Comparison of ENCODE assay signal across 10 mouse cellular contexts in the genomic region with DNA sequence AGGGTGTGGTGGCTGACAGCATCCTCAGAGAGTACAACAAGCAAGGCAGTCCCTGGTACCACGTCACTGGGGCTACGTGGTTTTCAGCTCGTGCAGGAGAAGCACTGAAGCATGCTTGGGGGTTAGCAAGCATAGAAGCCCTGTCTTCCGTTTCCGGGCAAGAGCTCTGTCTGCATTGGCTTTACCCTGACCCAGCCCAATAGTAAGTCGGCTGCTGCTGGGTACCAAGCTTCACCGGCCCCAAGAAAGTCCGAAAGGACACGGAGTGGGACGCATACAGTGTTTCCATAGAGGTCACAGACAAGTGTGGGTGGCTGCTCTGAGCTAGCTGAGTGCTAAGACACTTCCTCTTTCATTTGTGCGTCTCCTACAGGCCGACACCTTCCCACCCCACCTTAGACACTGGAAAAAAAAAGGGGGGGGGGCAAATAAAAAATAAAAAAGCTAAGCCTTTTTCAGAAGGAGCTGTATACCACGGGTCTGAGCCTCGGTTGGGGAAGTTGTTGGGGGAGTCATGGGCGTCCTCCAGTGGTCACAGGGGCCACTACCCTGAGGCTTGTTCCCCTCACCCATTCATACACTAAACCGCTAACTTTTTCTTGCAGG. TPM values are rescaled to one million over a fixed set of nuclear protein-coding genes. Genes with fewer than 3 reads are reported as not detected.
DNase-seq lines count a peak whose midpoint lies in the region; ATAC-seq and TF ChIP-seq lines count a peak whose summit lies in the region.
"Had no signal": no experiment of that assay in that cellular context is flagged by ENCODE, and none has a peak within 500 bp of the region (broad histone marks: within the 10 kb centered on the region; RNA-seq: fewer than 3 reads in every experiment).

No protein-coding gene starts in this region.

- WGBS in heart, postnatal 0 days, result 36% methylated on average over 16 of the region's 16 CpGs

- no peak overlapping the region for H3K9ac ChIP-seq in heart, postnatal 0 days (replicated peaks; ENCODE audit: low read depth, low read length)

- TF ChIP-seq CTCF in heart, postnatal 0 days (IDR thresholded peaks at IDR 0.05; ENCODE audit: low read depth), result no peak

- no peak overlapping the region for H3K27ac ChIP-seq in heart, postnatal 0 days (ENCODE audit: low read depth)

- intact Hi-C loops in left cerebral cortex, postnatal 14 days (cut with DNase I), result loop anchor here (5.0 kb wide), 1 partner anchor 88 kb away; no protein-coding TSS in a partner anchor

- no peak for ATAC-seq in heart, postnatal 0 days (ENCODE audit: insufficient read depth, low read depth)
- ATAC-seq in megakaryocyte-erythroid progenitor cell, adult 5-6 weeks (replicated peaks; ENCODE audit: low FRiP score, low TSS enrichment, poor library complexity, severe bottlenecking), result peak; percentile 46

- H3K27me3 ChIP-seq in heart, postnatal 0 days (ENCODE audit: control insufficient read depth, insufficient read depth, low read length), result no peaks in the 10 kb centered on the region

- 0 out of 2 replicates have a peak overlapping the region, but pooled peaks have one; percentile 2 for H3K4me3 ChIP-seq in heart, postnatal 0 days (ENCODE audit: low read depth, low read length)

- peak overlapping the region; percentile 43 for H3K4me2 ChIP-seq in heart, postnatal 0 days (ENCODE audit: low read depth, low read length)

- TF ChIP-seq EP300 in heart, postnatal 0 days (IDR thresholded peaks at IDR 0.05; ENCODE audit: low read depth), result no peak

- H3K4me1 ChIP-seq in heart, postnatal 0 days (ENCODE audit: control insufficient read depth, insufficient read depth), result no peaks in the 10 kb centered on the region

- H3K36me3 ChIP-seq in heart, postnatal 0 days (replicated peaks; ENCODE audit: control insufficient read depth, insufficient read depth, low read length), result no peaks in the 10 kb centered on the region

- peaks cover 5% of the 10 kb centered on the region; the same call in 1 of the 2 replicates for H3K9me3 ChIP-seq in heart, postnatal 0 days (replicated peaks; ENCODE audit: control insufficient read depth, low read length)

- DNase-seq in retina, postnatal 1 day, result peak; percentile 42
- no peak for DNase-seq in retina, embryonic 14.5 days (ENCODE audit: low spot score)
- DNase-seq in heart, postnatal 0 days (ENCODE audit: low spot score), result no peak
- no peak for DNase-seq in gastrocnemius, postnatal 4 days (ENCODE audit: low spot score in 2 of 2)
- DNase-seq in left cerebral cortex, adult 18-20 months (ENCODE audit: low spot score in 2 of 2), result no peak
- no peak for DNase-seq in left cerebral cortex, postnatal 14 days (ENCODE audit: low spot score in 2 of 2)
- DNase-seq in layer of hippocampus, adult 18-20 months (ENCODE audit: low spot score in 2 of 2), result no peak
- DNase-seq: cerebellum, adult 18-20 months had no signal

RNA-seq across cellular contexts. Expression of gene Amz2, which starts 5.7 kb away (rescaled TPM):
- total RNA-seq in heart, postnatal 0 days (2014; rRNA removed; ENCODE audit: low replicate concordance), result 36.9 and 65.6 TPM in 2 replicates
- polyA plus RNA-seq in heart, postnatal 0 days (2015; fragmentation: Nextera tagmentation; extraction: Ambion mirVana), result 33.7 and 36.2 TPM in 2 replicates
- total RNA-seq in megakaryocyte-erythroid progenitor cell, adult 5-6 weeks (2014; fragmentation: Nextera tagmentation), result 50.3 and 51.7 TPM in 2 replicates
- total RNA-seq in megakaryocyte-erythroid progenitor cell, adult 5-6 weeks (2017), result 79.1 and 90.9 TPM in 2 replicates
- total RNA-seq in gastrocnemius, postnatal 4 days (2021), result 10 to 100 TPM; 47.4 to 55.9 TPM
- total RNA-seq in left cerebral cortex, adult 18-20 months (2021), result 10 to 100 TPM; 49.2 to 56.1 TPM
- total RNA-seq in left cerebral cortex, postnatal 14 days (2021), result 10 to 100 TPM; 61.9 to 62.2 TPM
- 10 to 100 TPM; 56.2 to 56.7 TPM for total RNA-seq in layer of hippocampus, adult 18-20 months (2021)

RNA-seq across cellular contexts. Expression of gene 9930022D16Rik, which starts 6.3 kb away (rescaled TPM):
- total RNA-seq in heart, postnatal 0 days (2014; rRNA removed; ENCODE audit: low replicate concordance), result not detected in 2 replicates
- polyA plus RNA-seq in heart, postnatal 0 days (2015; fragmentation: Nextera tagmentation; extraction: Ambion mirVana), result not detected in 2 replicates
- total RNA-seq in megakaryocyte-erythroid progenitor cell, adult 5-6 weeks (2014; fragmentation: Nextera tagmentation), result 0.12 TPM in 1 of 2 replicates, not detected in the other
- 1.2 TPM in 1 of 2 replicates, not detected in the other for total RNA-seq in megakaryocyte-erythroid progenitor cell, adult 5-6 weeks (2017)
- not detected for total RNA-seq in gastrocnemius, postnatal 4 days (2021)
- not detected for total RNA-seq in left cerebral cortex, adult 18-20 months (2021)
- total RNA-seq in left cerebral cortex, postnatal 14 days (2021), result not detected
- total RNA-seq in layer of hippocampus, adult 18-20 months (2021), result not detected
- total RNA-seq: heart, adult 18-20 months had no signal

RNA-seq across cellular contexts. Expression of gene Arsg, which starts 53.1 kb away (rescaled TPM):
- 4.3 and 5.9 TPM in 2 replicates for total RNA-seq in heart, postnatal 0 days (2014; rRNA removed; ENCODE audit: low replicate concordance)
- 3.8 and 4.3 TPM in 2 replicates for polyA plus RNA-seq in heart, postnatal 0 days (2015; fragmentation: Nextera tagmentation; extraction: Ambion mirVana)
- 7.3 and 9.3 TPM in 2 replicates for total RNA-seq in megakaryocyte-erythroid progenitor cell, adult 5-6 weeks (2014; fragmentation: Nextera tagmentation)
- 4.1 and 4.7 TPM in 2 replicates for total RNA-seq in megakaryocyte-erythroid progenitor cell, adult 5-6 weeks (2017)
- total RNA-seq in gastrocnemius, postnatal 4 days (2021), result 10 to 100 TPM; 11.3 to 12.4 TPM
- total RNA-seq in left cerebral cortex, adult 18-20 months (2021), result 10 to 100 TPM; 12.0 to 14.7 TPM
- total RNA-seq in left cerebral cortex, postnatal 14 days (2021), result 1 to 10 TPM; 5.9 to 7.1 TPM
- 10 to 100 TPM; 15.1 to 17.4 TPM for total RNA-seq in layer of hippocampus, adult 18-20 months (2021)

RNA-seq across cellular contexts. Expression of gene Slc16a6, which starts 53.3 kb away (rescaled TPM):
- total RNA-seq in heart, postnatal 0 days (2014; rRNA removed; ENCODE audit: low replicate concordance), result 11.9 and 13.2 TPM in 2 replicates
- polyA plus RNA-seq in heart, postnatal 0 days (2015; fragmentation: Nextera tagmentation; extraction: Ambion mirVana), result 4.6 and 8.2 TPM in 2 replicates
- 40.6 and 46.9 TPM in 2 replicates for total RNA-seq in megakaryocyte-erythroid progenitor cell, adult 5-6 weeks (2014; fragmentation: Nextera tagmentation)
- total RNA-seq in megakaryocyte-erythroid progenitor cell, adult 5-6 weeks (2017), result 16.5 and 20.6 TPM in 2 replicates
- total RNA-seq in gastrocnemius, postnatal 4 days (2021), result 10 to 100 TPM; 16.8 to 17.6 TPM
- 10 to 100 TPM in 1 of 2 experiments, 1 to 10 TPM in 1; 8.9 to 11.3 TPM for total RNA-seq in left cerebral cortex, adult 18-20 months (2021)
- total RNA-seq in left cerebral cortex, postnatal 14 days (2021), result 10 to 100 TPM in 1 of 2 experiments, 1 to 10 TPM in 1; 9.6 to 11.4 TPM
- 1 to 10 TPM; 5.9 to 6.1 TPM for total RNA-seq in layer of hippocampus, adult 18-20 months (2021)

RNA-seq across cellular contexts. Expression of gene Gna13, which starts 57.4 kb away (rescaled TPM):
- total RNA-seq in heart, postnatal 0 days (2014; rRNA removed; ENCODE audit: low replicate concordance), result 42.3 and 42.7 TPM in 2 replicates
- 25.5 and 28.0 TPM in 2 replicates for polyA plus RNA-seq in heart, postnatal 0 days (2015; fragmentation: Nextera tagmentation; extraction: Ambion mirVana)
- 34.0 and 40.6 TPM in 2 replicates for total RNA-seq in megakaryocyte-erythroid progenitor cell, adult 5-6 weeks (2014; fragmentation: Nextera tagmentation)
- 36.7 and 37.1 TPM in 2 replicates for total RNA-seq in megakaryocyte-erythroid progenitor cell, adult 5-6 weeks (2017)
- 10 to 100 TPM; 47.3 to 54.5 TPM for total RNA-seq in gastrocnemius, postnatal 4 days (2021)
- total RNA-seq in left cerebral cortex, adult 18-20 months (2021), result 10 to 100 TPM; 48.2 to 49.2 TPM
- total RNA-seq in left cerebral cortex, postnatal 14 days (2021), result 10 to 100 TPM; 41.8 to 45.6 TPM
- total RNA-seq in layer of hippocampus, adult 18-20 months (2021), result 10 to 100 TPM; 55.5 to 59.9 TPM
